Mouse (Mus musculus) heart, adult 2 months (tissue): ENCODE results near the gene Gpr180.

Experiments used
- CTCF ChIP-seq: fragments of 200-600 bp; IDR thresholded peaks from 2 replicates; pipeline ENCODE4 v1.8.1; 2022; ENCODE audit warnings: antibody characterized with exemption, mild to moderate bottlenecking, moderate library complexity
- EP300 ChIP-seq: fragments of 200-500 bp; IDR thresholded peaks from 2 replicates; pipeline ENCODE4 v1.6.1; 2011; ENCODE audit warnings: low read depth, low read length, control low read depth; ENCODE audit not compliant: insufficient read depth
- POLR2A ChIP-seq: fragments of 200-500 bp; IDR thresholded peaks from 2 replicates; pipeline ENCODE4 v1.6.1; 2011; ENCODE audit warnings: mild to moderate bottlenecking, low read depth, low read length, control low read depth; ENCODE audit not compliant: insufficient read depth

DNA sequence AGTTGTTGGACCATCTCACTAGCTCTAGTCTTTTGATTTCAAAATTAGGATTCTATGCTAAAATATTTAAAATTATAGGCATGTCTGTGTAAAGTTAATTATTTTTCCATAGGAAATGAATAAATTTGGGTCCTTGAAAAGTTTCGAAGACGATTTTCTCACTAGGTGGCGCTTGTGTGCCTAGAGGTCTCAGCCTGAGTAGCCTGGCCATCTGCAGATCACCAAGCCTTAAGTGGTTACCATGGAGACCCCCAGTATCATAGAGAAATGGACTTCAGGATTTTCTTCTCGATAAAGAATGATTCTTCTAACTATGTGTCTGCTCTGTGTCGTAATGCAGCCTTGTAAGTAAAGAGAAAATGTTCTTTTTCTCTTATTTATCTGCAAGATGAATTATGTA lies 72.7 kb downstream of the Gpr180 start:
- no peak for TF ChIP-seq POLR2A
- TF ChIP-seq CTCF, result peak; percentile 69
- no peak for TF ChIP-seq EP300
